Mouse (Mus musculus) hindbrain, embryonic 11.5 days (tissue): ENCODE results near the gene Acot2. TPM values are rescaled to one million over a fixed set of nuclear protein-coding genes. Genes with fewer than 3 reads are reported as not detected.
"Not testable (repeated sequence)": the region's sequence is repeated elsewhere in the genome, so short reads cannot be mapped to it uniquely, and the experiment has no call there.

Experiments used
- ATAC-seq: fragments of 200-750 bp; cut with Nextera tagmentation; 2 replicates; pipeline ENCODE4 v1.8.0; 2017; ENCODE audit warnings: mild to moderate bottlenecking, moderate TSS enrichment, moderate library complexity; ENCODE audit not compliant: low FRiP score
- DNase-seq: peaks from one replicate; pipeline ENCODE4 v3.0.0-alpha.2; 2015; ENCODE audit warnings: low spot score
- H3K27ac ChIP-seq: fragments of 300-500 bp; sonication (generic); 2 replicates; pipeline ENCODE4 v1.5.1; 2014; ENCODE audit warnings: mild to moderate bottlenecking, low read depth, low read length
- H3K27me3 ChIP-seq: fragments of 300-500 bp; sonication (generic); 2 replicates; pipeline ENCODE4 v1.6.1; 2014; ENCODE audit warnings: mild to moderate bottlenecking, low read length, moderate library complexity, mixed read lengths; ENCODE audit not compliant: control insufficient read depth, insufficient read depth
- H3K36me3 ChIP-seq: fragments of 300-500 bp; sonication (generic); 2 replicates; pipeline ENCODE4 v1.6.1; 2014; ENCODE audit warnings: mild to moderate bottlenecking, low read length, moderate library complexity, mixed read lengths; ENCODE audit not compliant: control insufficient read depth, insufficient read depth
- H3K4me1 ChIP-seq: fragments of 300-500 bp; sonication (generic); replicated peaks from 2 replicates; pipeline ENCODE4 v1.6.1; 2014; ENCODE audit warnings: low read length, mixed read lengths; ENCODE audit not compliant: control insufficient read depth, insufficient read depth
- H3K4me2 ChIP-seq: fragments of 300-500 bp; sonication (generic); replicated peaks from 2 replicates; pipeline ENCODE4 v1.6.1; 2014; ENCODE audit warnings: mild to moderate bottlenecking, low read depth, low read length
- H3K4me3 ChIP-seq: fragments of 300-500 bp; sonication (generic); 2 replicates; pipeline ENCODE4 v1.5.1; 2014; ENCODE audit warnings: low read depth, low read length
- H3K9ac ChIP-seq: fragments of 300-500 bp; sonication (generic); 2 replicates; pipeline ENCODE4 v1.6.1; 2014; ENCODE audit warnings: low read depth, low read length
- H3K9me3 ChIP-seq: fragments of 300-500 bp; sonication (generic); 2 replicates; pipeline ENCODE4 v1.6.1; 2016; ENCODE audit warnings: low read length; ENCODE audit not compliant: control insufficient read depth
- WGBS: fragments of 180-500 bp; shearing (Covaris S2); extraction: QIAGEN DNeasy Blood & Tissue Kit; methylation state at CpG from one replicate; pipeline ENCODE4 v1.1.7; 2014; 5-methylcytosine and 5-hydroxymethylcytosine counted together
- polyA plus RNA-seq: library from polyadenylated mRNA; unstranded; fragments of >200 nt; fragmentation: Nextera tagmentation; extraction: Ambion mirVana; gene quantifications from 2 replicates; pipeline ENCODE4 v1.2.1, GENCODE M21; 2014

Gene Acot2
- polyA plus RNA-seq, 1 experiment from 2014 or later: 15.7 TPM

DNA sequence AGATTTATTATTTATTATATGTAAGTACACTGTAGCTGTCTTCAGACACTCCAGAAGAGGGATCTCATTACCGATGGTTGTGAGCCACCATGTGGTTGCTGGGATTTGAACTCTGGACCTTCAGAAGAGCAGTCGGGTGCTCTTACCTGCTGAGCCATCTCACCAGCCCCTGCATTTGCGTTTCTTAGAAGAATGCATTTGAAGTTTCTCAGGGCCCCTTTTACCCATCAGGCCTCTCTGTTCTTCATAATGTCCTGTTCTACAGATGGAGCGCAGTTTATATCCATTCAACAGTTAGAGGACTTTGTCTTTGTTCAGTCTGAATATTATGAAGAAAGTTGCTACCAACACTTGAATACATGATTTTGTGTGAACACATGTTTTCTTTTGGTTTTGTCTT is 34.6 kb downstream of the Acot2 start:
- H3K4me1 ChIP-seq, H3K4me2 ChIP-seq, DNase-seq, H3K9ac ChIP-seq, ATAC-seq, H3K36me3 ChIP-seq, H3K27ac ChIP-seq, H3K27me3 ChIP-seq, H3K4me3 ChIP-seq, H3K9me3 ChIP-seq: not testable (repeated sequence)
- WGBS: 93% methylated on average over 4 of the region's 4 CpGs

DNA sequence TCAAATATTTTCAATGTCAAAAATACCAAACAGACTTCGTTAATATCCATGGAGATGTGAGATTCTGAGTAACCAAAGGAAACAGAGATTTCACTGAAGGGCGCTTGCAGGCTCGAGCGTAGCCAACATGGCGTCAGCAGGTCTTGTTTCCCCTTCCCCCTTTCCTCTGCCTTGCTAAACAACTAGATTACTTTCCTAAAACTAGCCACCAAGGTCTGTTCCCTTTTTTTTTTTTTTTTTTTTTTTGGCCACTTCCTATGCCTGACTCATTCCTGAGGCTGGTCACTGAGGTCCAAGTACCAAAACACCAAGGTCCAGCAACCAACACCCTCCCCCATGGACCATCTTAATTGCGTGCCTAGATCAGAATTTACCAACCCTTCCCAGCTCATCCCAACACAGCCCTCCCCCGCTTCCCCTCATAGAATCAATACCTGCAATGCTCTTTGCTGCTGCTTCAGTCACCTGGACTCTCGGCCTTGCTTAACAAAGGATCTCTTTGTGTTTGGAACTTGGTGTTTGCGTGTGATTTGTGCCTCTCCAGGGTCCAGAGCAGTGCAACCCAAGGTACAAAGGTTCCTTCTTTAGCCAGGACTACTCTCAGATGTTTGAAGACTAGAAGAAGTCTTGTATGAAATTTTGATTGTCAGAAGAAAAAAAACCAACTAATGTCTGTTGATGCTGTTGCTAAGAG is 35.5 kb downstream of the Acot2 start:
- Histone ChIP-seq H3K27me3 (no peaks in the 10 kb centered on the region), H3K4me2 (no peak overlapping the region), H3K4me3 (no peak overlapping the region), H3K27ac (no peak overlapping the region), H3K9ac (no peak overlapping the region), H3K9me3 (no peaks in the 10 kb centered on the region), H3K4me1 (no peaks in the 10 kb centered on the region), H3K36me3 (no peaks in the 10 kb centered on the region)
- no peak for ATAC-seq
- DNase-seq: no peak
- 87% methylated on average over 9 of the region's 9 CpGs for WGBS

DNA sequence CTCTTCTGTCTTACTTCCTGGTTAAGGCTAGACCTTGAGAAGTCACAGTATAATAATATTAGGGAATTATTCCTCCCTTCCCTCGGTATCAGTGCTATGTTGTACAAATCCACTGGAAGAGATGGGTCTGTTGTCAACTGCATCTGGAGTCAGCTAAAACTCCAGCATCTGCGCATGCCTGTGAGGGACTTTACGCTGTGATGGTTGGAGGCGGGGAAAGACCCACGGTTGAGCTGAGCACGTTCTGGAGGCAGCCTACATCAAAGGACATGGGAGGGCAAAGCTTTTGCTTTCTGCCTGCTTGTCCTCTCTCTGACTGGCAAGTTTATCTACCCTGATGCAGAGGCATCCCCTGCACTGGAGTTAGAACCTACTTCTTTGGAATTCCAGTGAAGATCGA is 38.2 kb downstream of the Acot2 start:
- Histone ChIP-seq H3K9me3 (no peaks in the 10 kb centered on the region), H3K4me3 (no peak overlapping the region), H3K36me3 (no peaks in the 10 kb centered on the region), H3K27ac (no peak overlapping the region), H3K4me2 (no peak overlapping the region), H3K4me1 (no peaks in the 10 kb centered on the region), H3K9ac (no peak overlapping the region), H3K27me3 (no peaks in the 10 kb centered on the region)
- 93% methylated on average over 7 of the region's 7 CpGs for WGBS
- no peak for ATAC-seq
- DNase-seq: no peak

DNA sequence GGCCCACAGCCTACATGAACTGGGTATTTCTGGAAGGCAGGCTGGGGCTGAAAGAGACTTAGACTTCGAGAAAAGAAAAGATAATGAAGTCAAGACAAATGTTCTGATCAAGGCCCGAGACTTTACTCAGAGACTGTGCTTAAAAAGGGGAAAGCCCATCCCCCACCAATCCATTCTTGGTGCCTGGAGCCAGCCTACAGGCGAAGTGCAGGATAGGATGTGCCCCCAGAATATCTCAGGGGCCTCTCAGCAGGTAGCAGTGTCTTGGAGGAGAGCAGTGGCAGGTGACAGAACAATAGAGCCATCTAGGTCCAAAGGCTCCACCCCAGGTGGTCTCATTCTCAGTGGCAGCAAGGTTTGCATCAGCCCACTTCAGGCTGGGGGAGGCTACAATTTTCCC is 40.7 kb downstream of the Acot2 start:
- WGBS: 52% methylated on average over 3 of the region's 3 CpGs

DNA sequence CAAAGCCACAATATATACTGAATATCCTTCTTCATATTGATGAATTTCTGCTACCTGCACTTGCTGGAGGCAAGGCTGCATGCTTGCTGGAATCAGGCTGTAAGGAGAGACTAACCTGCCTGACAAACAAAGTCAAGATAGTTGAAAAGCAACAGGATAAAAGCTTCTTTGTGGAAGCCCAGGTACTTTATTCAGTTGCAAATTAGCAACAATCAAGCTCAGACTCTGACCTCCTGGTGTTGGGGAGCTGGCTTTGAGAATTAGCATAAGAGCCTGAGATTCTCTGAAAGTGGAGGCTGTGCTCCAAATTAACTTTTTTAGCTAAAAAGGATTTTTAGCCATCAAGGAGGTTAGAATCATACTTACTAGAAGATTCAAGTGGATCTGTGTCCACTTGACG is 41.4 kb downstream of the Acot2 start:
- not testable (repeated sequence) for ATAC-seq, H3K4me2 ChIP-seq, DNase-seq, H3K36me3 ChIP-seq, H3K4me3 ChIP-seq, H3K4me1 ChIP-seq, H3K9ac ChIP-seq, H3K27me3 ChIP-seq, H3K9me3 ChIP-seq, H3K27ac ChIP-seq
- WGBS: 91% methylated on average over 1 of the region's 1 CpGs

More for the DNA sequence above, 40.7 kb downstream of the Acot2 start:
- H3K9me3 ChIP-seq, H3K9ac ChIP-seq, H3K27me3 ChIP-seq, H3K4me3 ChIP-seq, DNase-seq, H3K4me2 ChIP-seq, H3K27ac ChIP-seq, H3K36me3 ChIP-seq, ATAC-seq, H3K4me1 ChIP-seq: not testable (repeated sequence)

DNA sequence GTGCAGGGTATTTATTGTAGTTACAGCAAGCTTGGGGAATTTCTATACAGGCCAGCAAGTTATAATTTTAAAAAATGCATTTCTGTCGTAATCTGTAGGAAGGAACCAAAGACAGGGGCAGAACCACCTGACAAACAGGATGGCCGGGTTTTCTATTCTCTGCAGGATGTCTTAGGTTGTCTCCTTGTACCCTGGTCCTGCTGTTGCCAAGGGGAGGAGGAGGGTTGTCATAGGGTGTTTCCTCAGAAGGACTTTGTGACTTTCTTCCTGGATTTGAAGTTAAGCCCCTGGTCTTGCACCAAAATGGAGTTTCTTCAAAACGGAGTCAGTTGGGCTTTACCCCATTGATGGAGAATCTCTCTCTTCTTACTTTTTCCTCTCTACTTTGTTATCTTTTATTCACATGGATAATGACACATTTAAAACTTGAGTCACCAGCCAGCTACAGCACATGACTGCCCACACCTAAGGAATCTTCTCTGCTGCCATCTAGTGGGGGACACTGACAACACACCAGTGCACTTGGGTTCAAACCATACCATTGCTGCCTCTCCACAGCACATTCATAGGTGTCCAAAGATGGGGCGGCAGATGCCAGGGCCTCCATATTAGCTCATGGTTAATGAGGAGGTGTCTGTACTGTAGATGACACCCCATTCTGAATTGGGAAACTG is 43.1 kb downstream of the Acot2 start:
- H3K4me1 ChIP-seq: no peaks in the 10 kb centered on the region
- no peak overlapping the region for H3K4me2 ChIP-seq
- WGBS: 76% methylated on average over 4 of the region's 4 CpGs
- ATAC-seq (no peak), DNase-seq (peak; percentile 86)
- H3K27me3 ChIP-seq: no peaks in the 10 kb centered on the region
- H3K36me3 ChIP-seq: no peaks in the 10 kb centered on the region
- H3K27ac ChIP-seq: no peak overlapping the region
- H3K4me3 ChIP-seq: no peak overlapping the region
- H3K9me3 ChIP-seq: no peaks in the 10 kb centered on the region
- no peak overlapping the region for H3K9ac ChIP-seq

DNA sequence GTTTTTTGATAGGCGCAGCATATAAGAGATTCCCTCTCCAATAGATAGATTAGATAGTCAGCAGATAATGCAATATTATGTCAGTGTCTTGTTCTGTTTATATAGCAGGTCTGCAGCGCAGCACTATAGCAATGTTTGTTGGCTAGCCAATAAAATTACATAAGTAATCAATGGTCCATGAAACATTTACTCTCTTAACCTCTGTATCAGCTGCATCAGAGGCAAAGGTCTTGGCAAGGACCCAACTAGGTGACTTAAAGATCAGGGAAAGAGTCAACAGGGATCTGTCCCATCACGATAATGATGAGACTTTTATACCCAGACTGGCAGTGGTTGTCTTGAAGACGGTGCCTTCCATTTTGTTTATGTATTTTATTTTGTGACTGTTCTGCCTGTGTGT is 45.2 kb downstream of the Acot2 start:
- Histone ChIP-seq H3K27me3 (no peaks in the 10 kb centered on the region), H3K27ac (no peak overlapping the region), H3K4me2 (no peak overlapping the region), H3K9me3 (no peaks in the 10 kb centered on the region), H3K36me3 (no peaks in the 10 kb centered on the region), H3K9ac (no peak overlapping the region), H3K4me1 (no peaks in the 10 kb centered on the region), H3K4me3 (no peak overlapping the region)
- WGBS: 89% methylated on average over 4 of the region's 4 CpGs
- DNase-seq (no peak), ATAC-seq (no peak)

DNA sequence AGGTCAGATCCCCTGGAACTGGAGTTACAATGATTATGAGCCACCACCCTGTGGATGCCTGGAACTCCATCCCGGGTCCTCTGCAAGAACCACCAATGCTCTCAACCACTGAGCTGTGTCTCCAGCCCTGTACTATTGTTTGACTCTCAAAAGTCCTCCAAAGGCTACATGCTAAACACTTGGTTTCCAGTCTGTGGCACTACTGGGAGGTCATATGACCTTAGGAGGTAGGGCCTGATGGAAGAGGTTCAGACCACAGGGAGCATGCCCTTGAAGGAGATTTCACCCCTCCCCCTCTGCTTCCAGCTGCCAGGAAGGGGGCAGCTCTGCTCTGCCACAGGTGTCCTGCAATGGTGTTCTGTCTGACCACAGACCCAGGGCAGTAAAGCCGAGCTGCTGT is 45.6 kb downstream of the Acot2 start:
- H3K27ac ChIP-seq, H3K4me1 ChIP-seq, H3K36me3 ChIP-seq, ATAC-seq, H3K9ac ChIP-seq, H3K4me3 ChIP-seq, H3K9me3 ChIP-seq, DNase-seq, H3K27me3 ChIP-seq, H3K4me2 ChIP-seq: not testable (repeated sequence)
- 75% methylated on average over 2 of the region's 2 CpGs for WGBS

DNA sequence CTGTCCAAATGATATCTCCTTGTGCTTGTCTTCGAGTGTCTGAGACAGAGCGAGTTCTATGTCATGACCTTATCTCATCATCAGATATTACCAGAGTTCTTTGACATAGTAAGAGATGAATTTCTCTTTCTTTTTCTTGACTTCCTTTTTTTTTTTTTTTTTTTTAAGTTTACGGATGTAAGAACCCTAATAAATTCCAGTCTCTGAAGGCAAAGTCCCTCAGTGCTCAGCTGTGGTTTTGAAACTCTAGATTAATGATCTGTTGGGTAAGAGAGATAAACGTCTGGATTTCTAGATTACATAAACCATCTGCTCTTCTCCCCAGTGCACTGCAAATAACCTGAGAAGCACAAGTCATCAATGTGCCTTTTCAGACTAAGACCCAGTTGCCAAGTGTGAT is 46.4 kb downstream of the Acot2 start:
- H3K27me3 ChIP-seq: no peaks in the 10 kb centered on the region
- no peaks in the 10 kb centered on the region for H3K4me1 ChIP-seq
- H3K9me3 ChIP-seq: no peaks in the 10 kb centered on the region
- H3K9ac ChIP-seq: no peak overlapping the region
- H3K36me3 ChIP-seq: no peaks in the 10 kb centered on the region
- ATAC-seq (no peak), DNase-seq (no peak)
- no peak overlapping the region for H3K4me3 ChIP-seq
- H3K27ac ChIP-seq: no peak overlapping the region
- no peak overlapping the region for H3K4me2 ChIP-seq
- 80% methylated on average over 4 of the region's 4 CpGs for whole genome bisulfite sequencing
